Mouse (Mus musculus): ENCODE results near the gene Ip6k3. TPM values are rescaled to one million over a fixed set of nuclear protein-coding genes. Genes with fewer than 3 reads are reported as not detected.

Ip6k3 gene
- polyA plus RNA-seq, 1 experiment from 2014 or later, result not detected

- Histone ChIP-seq H3K4me3 (ENCODE audit: low read depth, low read length) (no peak overlapping the region), H3K27me3 (replicated peaks; ENCODE audit: control insufficient read depth, insufficient read depth, low read length) (no peaks in the 10 kb centered on the region), H3K9me3 (ENCODE audit: control insufficient read depth) (no peaks in the 10 kb centered on the region), H3K9ac (ENCODE audit: low read depth, low read length) (no peak overlapping the region), H3K4me2 (replicated peaks; ENCODE audit: low read depth) (no peak overlapping the region), H3K4me1 (replicated peaks; ENCODE audit: control insufficient read depth, insufficient read depth, low read length) (no peaks in the 10 kb centered on the region), H3K27ac (ENCODE audit: low read depth, low read length) (no peak overlapping the region), H3K36me3 (ENCODE audit: control insufficient read depth, insufficient read depth) (no peaks in the 10 kb centered on the region)
- TF ChIP-seq CTCF (IDR thresholded peaks at IDR 0.05; ENCODE audit: low read depth), result no peak
- 90% methylated on average over 17 of the region's 17 CpGs for WGBS
- no peak for ATAC-seq
These were observed 11.0 kb upstream of the Ip6k3 start for GRCm38 (mm10) chr17:27178427-27179177.

DNA sequence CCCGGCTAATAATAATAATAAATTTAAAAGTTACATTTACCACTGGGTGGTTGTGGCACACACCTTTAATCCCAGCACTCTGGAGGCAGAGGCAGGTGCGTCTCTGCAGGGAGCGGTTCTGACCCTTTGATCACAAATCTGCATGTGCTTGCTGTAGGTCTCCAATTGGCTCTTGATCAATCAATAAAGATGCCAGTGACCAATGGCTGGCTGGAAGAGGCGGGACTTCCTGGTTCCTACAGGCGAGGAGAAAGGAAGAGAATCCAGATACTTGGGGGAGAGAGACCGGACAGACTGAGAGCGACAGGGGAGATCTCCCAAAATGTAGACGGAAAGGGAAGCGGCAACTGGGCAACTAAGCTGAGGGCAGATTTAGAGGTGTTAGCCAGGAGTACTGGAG lies 10.4 kb upstream of the Ip6k3 start:
- Histone ChIP-seq H3K27me3 (replicated peaks; ENCODE audit: control insufficient read depth, insufficient read depth, low read length) (no peaks in the 10 kb centered on the region), H3K27ac (ENCODE audit: low read depth, low read length) (no peak overlapping the region), H3K36me3 (ENCODE audit: control insufficient read depth, insufficient read depth) (no peaks in the 10 kb centered on the region), H3K4me3 (ENCODE audit: low read depth, low read length) (no peak overlapping the region), H3K4me1 (replicated peaks; ENCODE audit: control insufficient read depth, insufficient read depth, low read length) (no peaks in the 10 kb centered on the region), H3K4me2 (replicated peaks; ENCODE audit: low read depth) (no peak overlapping the region), H3K9me3 (ENCODE audit: control insufficient read depth) (no peaks in the 10 kb centered on the region), H3K9ac (ENCODE audit: low read depth, low read length) (no peak overlapping the region)
- 90% methylated on average over 9 of the region's 9 CpGs for WGBS
- no peak for ATAC-seq
- no peak for TF ChIP-seq CTCF (IDR thresholded peaks at IDR 0.05; ENCODE audit: low read depth)

DNA sequence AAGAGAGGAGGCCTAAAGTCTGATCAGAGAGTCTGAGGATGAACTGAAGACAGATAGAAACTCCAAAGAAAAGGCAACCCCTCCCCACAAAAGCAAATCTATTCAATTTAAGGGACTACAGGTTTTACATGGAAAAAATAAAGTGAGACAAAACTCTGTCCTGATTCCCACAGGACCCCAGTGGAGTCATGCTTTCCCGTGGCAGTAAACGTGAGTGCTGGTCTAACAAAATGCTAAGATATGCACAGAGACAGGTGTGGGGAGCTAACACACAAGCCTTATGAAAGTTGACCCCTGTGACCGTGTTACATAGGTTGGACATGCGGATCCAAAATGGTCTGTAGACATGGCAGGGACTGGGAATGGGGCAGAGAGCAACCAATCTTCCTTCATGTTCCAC lies 9.2 kb upstream of the Ip6k3 start:
- no peak for ATAC-seq
- Histone ChIP-seq H3K27me3 (replicated peaks; ENCODE audit: control insufficient read depth, insufficient read depth, low read length) (no peaks in the 10 kb centered on the region), H3K4me3 (ENCODE audit: low read depth, low read length) (no peak overlapping the region), H3K36me3 (ENCODE audit: control insufficient read depth, insufficient read depth) (no peaks in the 10 kb centered on the region), H3K9ac (ENCODE audit: low read depth, low read length) (no peak overlapping the region), H3K27ac (ENCODE audit: low read depth, low read length) (no peak overlapping the region), H3K9me3 (ENCODE audit: control insufficient read depth) (no peaks in the 10 kb centered on the region), H3K4me1 (replicated peaks; ENCODE audit: control insufficient read depth, insufficient read depth, low read length) (no peaks in the 10 kb centered on the region), H3K4me2 (replicated peaks; ENCODE audit: low read depth) (no peak overlapping the region)
- TF ChIP-seq CTCF (IDR thresholded peaks at IDR 0.05; ENCODE audit: low read depth), result no peak
- 86% methylated on average over 4 of the region's 4 CpGs for WGBS

GRCm38 (mm10) chr17:27176287-27176686 lies 8.7 kb upstream of the Ip6k3 start:
- Histone ChIP-seq H3K4me2 (replicated peaks; ENCODE audit: low read depth) (no peak overlapping the region), H3K9ac (ENCODE audit: low read depth, low read length) (no peak overlapping the region), H3K4me1 (replicated peaks; ENCODE audit: control insufficient read depth, insufficient read depth, low read length) (no peaks in the 10 kb centered on the region), H3K9me3 (ENCODE audit: control insufficient read depth) (no peaks in the 10 kb centered on the region), H3K27me3 (replicated peaks; ENCODE audit: control insufficient read depth, insufficient read depth, low read length) (no peaks in the 10 kb centered on the region), H3K4me3 (ENCODE audit: low read depth, low read length) (no peak overlapping the region), H3K27ac (ENCODE audit: low read depth, low read length) (no peak overlapping the region), H3K36me3 (ENCODE audit: control insufficient read depth, insufficient read depth) (no peaks in the 10 kb centered on the region)
- no peak for ATAC-seq
- 71% methylated on average over 3 of the region's 3 CpGs for WGBS
- no peak for TF ChIP-seq CTCF (IDR thresholded peaks at IDR 0.05; ENCODE audit: low read depth)

- Histone ChIP-seq H3K4me1 (replicated peaks; ENCODE audit: control insufficient read depth, insufficient read depth, low read length) (no peaks in the 10 kb centered on the region), H3K9ac (ENCODE audit: low read depth, low read length) (no peak overlapping the region), H3K36me3 (ENCODE audit: control insufficient read depth, insufficient read depth) (no peaks in the 10 kb centered on the region), H3K9me3 (ENCODE audit: control insufficient read depth) (no peaks in the 10 kb centered on the region), H3K4me2 (replicated peaks; ENCODE audit: low read depth) (no peak overlapping the region), H3K27me3 (replicated peaks; ENCODE audit: control insufficient read depth, insufficient read depth, low read length) (no peaks in the 10 kb centered on the region), H3K27ac (ENCODE audit: low read depth, low read length) (no peak overlapping the region), H3K4me3 (ENCODE audit: low read depth, low read length) (no peak overlapping the region)
- TF ChIP-seq CTCF (IDR thresholded peaks at IDR 0.05; ENCODE audit: low read depth), result no peak
- WGBS, result 37% methylated on average over 14 of the region's 14 CpGs
- no peak for ATAC-seq
These were observed 7.7 kb upstream of the Ip6k3 start for GRCm38 (mm10) chr17:27175196-27175874.

GRCm38 (mm10) chr17:27173715-27174114 lies 6.1 kb upstream of the Ip6k3 start:
- no peaks in the 10 kb centered on the region for H3K9me3 ChIP-seq (ENCODE audit: control insufficient read depth)
- H3K27me3 ChIP-seq (replicated peaks; ENCODE audit: control insufficient read depth, insufficient read depth, low read length), result no peaks in the 10 kb centered on the region
- no peak for TF ChIP-seq CTCF (IDR thresholded peaks at IDR 0.05; ENCODE audit: low read depth)
- no peak overlapping the region for H3K4me2 ChIP-seq (replicated peaks; ENCODE audit: low read depth)
- H3K36me3 ChIP-seq (ENCODE audit: control insufficient read depth, insufficient read depth), result no peaks in the 10 kb centered on the region
- no peak overlapping the region for H3K9ac ChIP-seq (ENCODE audit: low read depth, low read length)
- no peak for ATAC-seq
- no peak overlapping the region for H3K27ac ChIP-seq (ENCODE audit: low read depth, low read length)
- H3K4me3 ChIP-seq (ENCODE audit: low read depth, low read length), result no peak overlapping the region
- H3K4me1 ChIP-seq (replicated peaks; ENCODE audit: control insufficient read depth, insufficient read depth, low read length), result no peaks in the 10 kb centered on the region
- WGBS, result 58% methylated on average over 3 of the region's 3 CpGs
